Mouse (Mus musculus) lung, adult 2 months (tissue): ENCODE results near the gene Kitl. TPM values are rescaled to one million over a fixed set of nuclear protein-coding genes. Genes with fewer than 3 reads are reported as not detected.

ENCODE experiments used
- DNase-seq: peaks from one replicate; pipeline ENCODE4 v3.0.0; 2022
- H3K4me1 ChIP-seq: fragments of 200-500 bp; 2 replicates; pipeline ENCODE4 v1.6.1; 2011; ENCODE audit warnings: low read length; ENCODE audit not compliant: control insufficient read depth, insufficient read depth
- H3K4me3 ChIP-seq: fragments of 200-500 bp; replicated peaks from 2 replicates; pipeline ENCODE3; 2011; ENCODE audit warnings: low read depth, mild to moderate bottlenecking, control low read depth, low read length; ENCODE audit errors: extremely low read depth
- CTCF ChIP-seq: fragments of 200-500 bp; IDR thresholded peaks from 2 replicates; pipeline ENCODE4 v1.5.1; 2011; ENCODE audit warnings: mild to moderate bottlenecking, low read length, control low read depth; ENCODE audit not compliant: insufficient read depth
- POLR2A ChIP-seq: fragments of 200-500 bp; IDR thresholded peaks from 2 replicates; pipeline ENCODE4 v1.6.1; 2011; ENCODE audit warnings: low read depth, mild to moderate bottlenecking, control low read depth, low read length, borderline replicate concordance; ENCODE audit errors: extremely low read depth
- WGBS: fragments of 180-500 bp; shearing (Covaris S2); methylation state at CpG from one replicate; pipeline ENCODE4 v1.1.7; 2018; 5-methylcytosine and 5-hydroxymethylcytosine counted together
- polyA plus RNA-seq: library from polyadenylated mRNA; depleted of rRNA; stranded (reverse); fragments of >200 nt; gene quantifications from 2 replicates; pipeline ENCODE4 v1.2.3, GENCODE M21; 2012

Kitl gene
- polyA plus RNA-seq, 1 experiment: 119 TPM

- TF ChIP-seq POLR2A (no peak), CTCF (no peak)
- 45% methylated on average over 1 of the region's 1 CpGs for WGBS
- DNase-seq: no peak
- Histone ChIP-seq H3K4me3 (no peak overlapping the region), H3K4me1 (peaks cover 5% of the 10 kb centered on the region)
Observed at GRCm38 (mm10) chr10:100072641-100073040, 57.2 kb downstream of the Kitl start.

GRCm38 (mm10) chr10:100073092-100073491 lies 57.7 kb downstream of the Kitl start:
- no peak overlapping the region for H3K4me3 ChIP-seq
- no peak for DNase-seq
- no peak for TF ChIP-seq POLR2A
- TF ChIP-seq CTCF: no peak
- H3K4me1 ChIP-seq: peaks cover 5% of the 10 kb centered on the region

- TF ChIP-seq POLR2A (no peak), CTCF (no peak)
- DNase-seq: no peak
- 26% methylated on average over 3 of the region's 3 CpGs for WGBS
- H3K4me1 ChIP-seq: no peaks in the 10 kb centered on the region
- no peak overlapping the region for H3K4me3 ChIP-seq
Observed at GRCm38 (mm10) chr10:100101115-100101514, 85.7 kb downstream of the Kitl start.

GRCm38 (mm10) chr10:100111209-100111608 lies 95.8 kb downstream of the Kitl start:
- DNase-seq: no peak
- 54% methylated on average over 7 of the region's 7 CpGs for WGBS
- H3K4me3 ChIP-seq: no peak overlapping the region
- no peaks in the 10 kb centered on the region for H3K4me1 ChIP-seq
- TF ChIP-seq CTCF (no peak), POLR2A (no peak)

- no peak overlapping the region for H3K4me3 ChIP-seq
- H3K4me1 ChIP-seq: no peaks in the 10 kb centered on the region
- WGBS: 73% methylated on average over 2 of the region's 2 CpGs
- TF ChIP-seq CTCF (no peak), POLR2A (no peak)
- DNase-seq: no peak
Observed at GRCm38 (mm10) chr10:100115570-100115969, 100.1 kb downstream of the Kitl start.

- no peak for TF ChIP-seq CTCF
- no peak for TF ChIP-seq POLR2A
- no peak for DNase-seq
- no peaks in the 10 kb centered on the region for H3K4me1 ChIP-seq
- WGBS: 75% methylated on average over 5 of the region's 5 CpGs
- H3K4me3 ChIP-seq: no peak overlapping the region
Observed at GRCm38 (mm10) chr10:100124452-100124851, 109.0 kb downstream of the Kitl start.

- TF ChIP-seq POLR2A: no peak
- no peak for TF ChIP-seq CTCF
- DNase-seq: no peak
- 67% methylated on average over 23 of the region's 23 CpGs for WGBS
Observed at GRCm38 (mm10) chr10:100127837-100128743, 112.7 kb downstream of the Kitl start.

GRCm38 (mm10) chr10:100131657-100132056 lies 116.2 kb downstream of the Kitl start:
- TF ChIP-seq POLR2A (no peak), CTCF (no peak)
- WGBS: 79% methylated on average over 4 of the region's 4 CpGs
- no peak overlapping the region for H3K4me3 ChIP-seq
- DNase-seq: no peak
- no peaks in the 10 kb centered on the region for H3K4me1 ChIP-seq

More at GRCm38 (mm10) chr10:100127837-100128743, 112.7 kb downstream of the Kitl start:
- Histone ChIP-seq H3K4me1 (no peaks in the 10 kb centered on the region), H3K4me3 (no peak overlapping the region)

GRCm38 (mm10) chr10:100132304-100132703 lies 116.9 kb downstream of the Kitl start:
- H3K4me1 ChIP-seq: no peaks in the 10 kb centered on the region
- TF ChIP-seq POLR2A: no peak
- no peak for TF ChIP-seq CTCF
- no peak overlapping the region for H3K4me3 ChIP-seq
- WGBS: 72% methylated on average over 1 of the region's 1 CpGs
- DNase-seq: no peak

- no peak for DNase-seq
- 81% methylated on average over 3 of the region's 3 CpGs for WGBS
- TF ChIP-seq POLR2A (no peak), CTCF (no peak)
- Histone ChIP-seq H3K4me1 (no peaks in the 10 kb centered on the region), H3K4me3 (no peak overlapping the region)
Observed at GRCm38 (mm10) chr10:100138552-100138951, 123.1 kb downstream of the Kitl start.

GRCm38 (mm10) chr10:100148123-100148522 lies 132.7 kb downstream of the Kitl start:
- H3K4me3 ChIP-seq: no peak overlapping the region
- WGBS: 82% methylated on average over 6 of the region's 6 CpGs
- TF ChIP-seq CTCF (no peak), POLR2A (no peak)
- no peaks in the 10 kb centered on the region; the same call in 1 of the 2 replicates for H3K4me1 ChIP-seq
- no peak for DNase-seq
